Mouse (Mus musculus): Measurements from ENCODE around the gene Catsper3.

- TF ChIP-seq CTCF (IDR thresholded peaks at IDR 0.05; ENCODE audit: extremely low read depth, insufficient read depth, low read length) (no peak), POLR2A (IDR thresholded peaks at IDR 0.05; ENCODE audit: extremely low read depth, insufficient read depth, low read length) (no peak)
Observed at GRCm38 (mm10) chr13:55784268-55784667, at the start of gene Catsper3.

Data from cortical plate, adult 2 months (tissue).